Mouse (Mus musculus) 3134 (cell line): ENCODE data around the gene Nt5c3b.
A peak's percentile ranks its signal among the peaks of the same experiment; 100 is the strongest.

Source experiments
- DNase-seq: peaks from one replicate; pipeline ENCODE4 v3.0.0-alpha.2; 2011; ENCODE audit warnings: low spot score; ENCODE audit not compliant: insufficient read length; ENCODE audit errors: extremely low read depth

The Nt5c3b gene

DNA sequence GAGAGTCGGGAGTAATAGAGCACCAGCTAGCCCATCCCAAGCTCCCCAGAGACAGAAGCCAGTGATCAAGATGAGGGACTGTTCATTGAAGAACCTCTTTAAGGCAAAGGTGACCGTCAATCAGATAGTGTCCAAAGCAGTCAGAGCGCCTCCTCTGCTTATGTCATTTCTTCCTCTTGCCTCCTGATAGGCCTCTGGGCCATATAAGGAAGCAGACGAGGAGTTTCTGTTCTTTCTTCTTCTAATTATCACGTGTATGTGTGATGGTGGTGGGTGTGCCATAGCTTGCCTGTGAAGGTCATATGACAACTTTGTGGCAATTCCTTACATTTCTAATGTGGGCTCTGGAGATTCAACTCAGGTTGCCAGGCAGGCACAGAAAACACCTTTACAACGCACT is 40.8 kb downstream of the Nt5c3b start:
- DNase-seq, result no peak

DNA sequence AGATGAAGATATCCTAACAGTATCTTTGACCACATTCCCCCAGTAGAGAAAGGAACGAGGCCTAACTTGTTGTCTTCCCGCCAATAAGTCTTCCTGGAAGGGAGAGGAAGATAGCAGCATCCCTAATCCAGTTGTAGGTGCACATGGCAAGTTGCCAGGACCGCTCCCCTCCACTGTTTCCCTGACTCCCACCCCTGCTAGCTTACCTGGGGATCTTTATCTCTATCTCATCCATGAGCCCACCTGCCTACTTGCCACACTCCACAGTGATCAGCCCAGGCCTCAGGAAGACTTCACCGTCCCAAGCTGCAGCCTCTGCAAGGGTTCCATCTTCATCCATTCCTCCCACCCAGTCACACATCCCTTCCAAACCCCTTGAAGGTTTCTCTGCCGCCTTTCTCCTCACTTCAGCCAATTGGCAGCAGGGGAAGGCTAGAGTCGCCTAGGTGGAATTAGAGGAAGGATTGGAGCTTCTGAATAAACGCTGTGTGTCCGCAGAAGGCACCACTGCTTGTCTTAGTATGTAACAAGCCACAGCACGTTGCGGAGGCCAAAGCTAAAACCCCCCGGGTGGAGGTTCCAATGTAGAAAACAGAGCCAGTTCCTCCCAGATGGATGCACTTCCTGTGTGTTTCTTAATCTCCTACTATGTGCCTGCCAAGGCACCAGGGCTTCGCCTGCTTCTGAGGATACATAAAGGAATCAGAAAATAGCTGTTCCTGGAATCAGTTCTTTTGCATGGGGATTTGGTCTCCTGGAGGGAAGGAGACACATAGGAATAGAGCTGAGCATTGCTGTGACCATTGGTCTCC is 41.7 kb downstream of the Nt5c3b start:
- no peak for DNase-seq

DNA sequence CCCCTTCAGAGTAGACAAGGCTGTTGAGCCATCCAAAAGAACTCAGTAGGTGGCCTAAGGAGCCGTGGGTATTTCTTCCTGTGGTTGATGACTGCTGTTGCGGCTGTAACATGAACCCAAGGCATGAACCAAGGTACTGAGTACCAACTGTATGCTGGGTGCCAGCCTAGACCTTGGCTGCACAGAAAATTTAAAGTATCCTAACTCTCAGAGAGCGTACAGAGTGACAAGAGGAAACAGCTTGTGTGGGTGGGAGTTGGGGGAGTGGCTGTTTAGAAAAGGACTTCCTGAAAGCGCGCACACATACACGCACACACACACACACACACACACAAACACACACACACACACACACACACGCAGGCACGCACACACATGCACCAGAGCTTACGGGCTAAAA is 42.3 kb downstream of the Nt5c3b start:
- DNase-seq, result peak; percentile 52

DNA sequence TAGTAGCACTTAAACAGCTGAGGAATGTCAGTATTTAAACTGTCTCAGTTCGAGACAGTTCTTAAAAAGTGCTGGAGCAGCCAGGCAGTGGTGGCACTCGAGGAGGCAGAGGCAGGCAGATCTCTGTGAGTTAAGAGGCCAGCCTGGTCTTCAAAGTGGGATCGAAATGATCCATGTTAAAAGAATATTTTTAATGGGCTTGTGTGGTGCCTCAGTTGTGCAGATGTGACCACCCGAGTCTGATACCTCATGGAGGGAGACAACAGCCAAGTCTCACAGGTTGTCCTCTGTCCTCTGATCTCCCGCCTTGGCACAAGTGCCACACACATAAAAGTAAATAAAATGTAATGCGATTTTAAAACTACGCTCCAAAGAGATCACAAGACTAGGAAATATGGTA is 43.1 kb downstream of the Nt5c3b start:
- no peak for DNase-seq

DNA sequence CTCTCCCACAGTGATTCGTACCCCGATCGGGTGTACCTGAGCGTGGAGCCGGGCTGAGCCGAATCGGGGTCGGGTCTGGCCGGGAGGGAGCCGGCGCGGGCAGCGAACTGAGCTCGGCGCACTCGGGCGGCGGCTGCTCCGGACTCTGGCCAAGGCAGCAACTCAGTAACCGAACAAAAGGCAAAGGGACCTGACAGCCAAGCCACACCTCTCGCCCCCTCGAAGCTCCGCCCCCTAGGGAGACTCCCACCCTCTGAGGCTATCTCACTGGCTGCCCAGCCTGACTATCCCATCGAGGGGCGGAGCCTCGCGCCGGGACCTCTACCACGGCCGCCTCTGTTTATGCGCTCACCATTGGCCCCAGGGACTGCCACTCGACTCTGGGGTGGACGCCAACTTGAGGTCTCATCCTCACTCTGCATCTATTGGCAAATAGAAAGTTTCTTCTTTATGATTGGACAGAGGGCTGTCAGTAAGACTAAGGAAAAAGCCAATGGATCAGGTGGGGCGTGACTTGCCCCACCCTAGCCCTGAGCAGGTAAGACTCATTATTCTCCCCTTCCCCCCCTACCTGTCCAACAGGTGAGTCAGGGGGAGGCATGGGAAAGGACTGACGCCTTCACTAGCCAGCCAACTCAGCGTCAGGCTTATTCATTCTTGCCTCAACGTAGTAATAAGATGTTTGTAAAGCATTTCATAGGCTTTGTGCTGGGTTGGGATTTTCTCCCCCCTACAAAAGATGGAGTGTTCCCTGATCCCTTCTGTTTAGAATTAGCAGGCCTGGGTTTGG is 43.8 kb downstream of the Nt5c3b start, which contains the start of gene Jup:
Jup (minus strand) TSS at position 164 of the 790 bp plus-strand sequence.
- DNase-seq, result peak; percentile 95

DNA sequence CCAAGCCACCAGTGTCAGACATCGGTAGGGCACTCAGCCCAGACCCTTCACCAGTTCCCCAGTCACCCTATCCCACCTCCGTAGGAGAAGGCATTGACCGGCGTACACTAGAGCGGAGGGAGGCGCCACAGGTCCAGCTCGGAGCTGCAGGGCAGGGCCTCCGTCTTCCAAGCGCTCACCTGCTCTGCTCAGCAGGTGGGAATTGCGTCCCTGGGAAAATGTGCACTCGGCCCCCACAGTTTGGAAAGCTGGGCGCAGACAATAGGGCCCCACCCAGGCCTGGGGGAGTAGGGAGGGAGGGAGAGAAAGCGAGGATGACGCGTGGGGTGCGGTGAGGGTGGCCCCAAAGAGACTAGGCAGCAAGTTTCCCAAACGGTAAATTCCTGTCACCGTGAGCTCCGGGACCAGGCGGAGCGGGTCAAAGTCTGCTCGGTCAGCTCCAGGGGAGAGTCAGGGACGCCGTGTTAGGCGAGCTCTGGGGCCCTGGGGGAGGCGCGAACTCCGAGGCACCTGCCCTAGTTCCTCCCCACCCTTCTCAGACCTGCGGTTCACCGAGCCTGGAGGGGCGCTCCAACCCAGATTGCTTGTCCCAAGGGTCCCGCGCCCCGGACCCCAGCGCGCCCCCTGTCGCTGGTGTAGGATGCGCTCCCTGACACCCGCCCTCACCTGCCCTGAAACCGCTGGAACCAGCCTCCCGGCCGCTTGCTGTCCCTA is 44.6 kb downstream of the Nt5c3b start:
- DNase-seq, result peak; percentile 45

DNA sequence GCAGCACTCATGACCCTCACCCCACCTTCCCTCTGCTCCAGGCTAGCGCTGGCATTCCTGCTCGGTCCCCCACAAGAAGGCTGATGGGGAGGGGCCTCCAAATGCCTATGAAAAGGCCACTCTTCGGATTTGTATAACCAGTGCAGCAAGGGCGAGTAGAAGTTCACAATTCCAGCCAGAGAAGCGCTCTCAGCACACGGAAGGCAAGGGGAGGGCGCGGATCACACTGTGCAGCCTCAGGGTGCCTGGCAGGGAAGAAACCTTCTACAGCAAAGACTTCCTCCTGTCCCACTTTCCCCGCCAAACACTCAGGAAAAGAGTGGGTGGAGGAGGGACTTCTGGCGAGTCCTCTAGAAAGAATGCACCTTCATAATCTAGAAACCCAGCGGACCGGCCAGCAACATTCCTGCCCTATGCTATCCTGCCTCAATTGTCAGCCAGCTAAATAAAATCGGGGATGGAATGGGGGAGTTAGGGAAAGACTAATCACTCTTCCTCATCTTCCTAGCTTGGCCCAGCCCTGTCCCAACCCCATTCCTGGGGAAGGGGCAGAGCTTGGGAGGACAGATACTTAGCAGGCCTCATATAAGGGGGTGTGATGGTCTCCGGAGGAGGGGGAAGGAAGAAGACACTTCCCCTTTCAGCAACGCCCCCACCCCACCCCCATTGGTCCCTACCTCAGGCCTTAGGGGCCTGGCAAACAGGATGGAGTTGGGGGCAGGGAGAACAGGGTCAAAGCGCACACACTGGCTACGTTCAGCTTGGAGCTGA is 45.6 kb downstream of the Nt5c3b start:
- peak; percentile 58 for DNase-seq

DNA sequence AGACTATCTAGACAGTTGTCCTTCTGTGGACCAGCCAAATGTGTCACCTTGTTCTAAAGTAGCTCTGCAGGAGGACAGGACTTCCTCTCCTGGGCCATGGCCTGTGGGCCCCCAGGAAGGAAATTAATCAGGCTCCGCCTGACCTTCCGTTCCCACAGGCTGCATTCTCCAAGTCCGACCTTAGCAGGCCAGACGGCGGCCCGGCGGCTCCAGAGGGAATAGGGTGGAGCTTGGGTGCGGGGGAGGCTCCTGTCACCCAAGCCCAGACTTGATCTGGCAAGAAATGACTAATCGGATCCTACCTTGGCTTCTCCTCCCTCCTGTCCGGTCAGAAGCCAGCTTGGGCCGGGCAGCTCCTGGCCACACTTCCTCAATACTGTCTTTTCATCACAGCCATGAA is 46.4 kb downstream of the Nt5c3b start:
- peak; percentile 88 for DNase-seq

DNA sequence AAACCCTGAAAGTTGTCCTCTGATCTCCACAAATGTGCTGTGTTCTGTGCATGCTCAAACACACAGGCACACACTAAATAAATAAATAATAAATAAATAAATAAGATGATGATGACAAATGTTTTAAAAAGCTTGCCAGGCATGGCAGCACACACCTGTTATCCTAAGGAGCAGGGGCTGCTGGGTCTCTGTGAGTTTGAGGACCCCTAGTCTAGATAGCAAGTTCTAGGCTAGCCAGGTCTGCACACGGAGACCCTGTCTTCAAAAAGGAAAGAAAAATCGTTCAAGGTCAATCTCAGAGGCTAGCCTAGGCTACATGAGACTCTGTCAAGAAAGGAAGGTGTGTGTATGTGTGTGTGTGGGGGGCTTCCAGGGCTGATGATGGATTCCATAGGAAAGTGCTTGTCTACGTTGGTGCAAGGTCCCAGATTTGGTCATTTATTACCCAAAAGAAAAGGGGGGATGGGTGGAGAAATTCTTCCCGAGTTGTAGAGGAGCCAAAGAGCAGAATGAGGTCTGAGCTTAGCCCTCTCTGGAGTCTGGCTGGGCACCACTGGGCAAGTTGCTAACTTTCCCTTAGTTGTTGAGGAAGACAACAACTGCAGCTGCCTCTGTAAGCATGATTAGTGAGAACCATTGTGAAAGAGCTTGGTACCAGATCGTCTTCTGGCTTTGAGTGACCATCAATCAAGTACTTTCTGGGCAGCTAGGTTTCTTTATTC is 47.1 kb downstream of the Nt5c3b start:
- no peak for DNase-seq

DNA sequence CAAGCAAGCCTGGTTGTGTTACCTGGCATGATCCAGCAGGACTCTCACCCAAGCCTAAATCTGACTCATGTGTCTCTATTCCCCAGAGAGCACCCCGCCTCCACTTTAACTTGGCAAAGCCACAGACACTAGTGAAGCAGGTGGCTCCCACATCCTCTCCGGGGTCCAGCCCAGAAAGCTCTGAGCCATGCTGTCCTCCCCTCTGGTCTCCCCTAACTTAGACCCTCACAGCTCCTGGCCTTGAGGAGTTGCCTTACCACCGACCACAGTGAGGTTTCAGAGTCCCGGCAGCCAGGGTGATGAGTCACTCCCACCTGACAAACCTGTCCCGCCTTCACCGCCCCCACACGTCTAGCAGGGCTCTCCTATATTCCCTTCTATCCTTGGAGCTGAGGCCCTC is 47.9 kb downstream of the Nt5c3b start:
- DNase-seq, result peak; percentile 73

DNA sequence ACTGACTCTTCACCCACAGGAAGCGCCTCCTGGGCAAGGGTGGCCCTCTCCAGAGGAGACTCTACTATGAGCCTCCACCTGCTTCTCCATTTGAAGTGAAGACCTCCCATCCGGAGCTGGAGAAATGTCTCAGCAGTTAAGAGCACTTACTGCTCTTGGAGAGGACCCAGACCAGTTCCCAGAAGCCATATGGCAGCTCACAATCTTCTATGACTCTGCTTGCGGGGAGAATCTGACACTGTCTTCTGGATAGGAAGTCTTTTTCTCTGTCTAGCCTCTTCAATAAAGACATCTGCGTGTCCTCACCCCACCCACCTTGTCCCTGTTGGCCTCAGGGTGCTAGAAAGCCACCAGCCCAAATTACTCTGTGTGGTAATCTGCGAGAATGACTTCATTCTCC is 48.6 kb downstream of the Nt5c3b start:
- DNase-seq, result no peak

DNA sequence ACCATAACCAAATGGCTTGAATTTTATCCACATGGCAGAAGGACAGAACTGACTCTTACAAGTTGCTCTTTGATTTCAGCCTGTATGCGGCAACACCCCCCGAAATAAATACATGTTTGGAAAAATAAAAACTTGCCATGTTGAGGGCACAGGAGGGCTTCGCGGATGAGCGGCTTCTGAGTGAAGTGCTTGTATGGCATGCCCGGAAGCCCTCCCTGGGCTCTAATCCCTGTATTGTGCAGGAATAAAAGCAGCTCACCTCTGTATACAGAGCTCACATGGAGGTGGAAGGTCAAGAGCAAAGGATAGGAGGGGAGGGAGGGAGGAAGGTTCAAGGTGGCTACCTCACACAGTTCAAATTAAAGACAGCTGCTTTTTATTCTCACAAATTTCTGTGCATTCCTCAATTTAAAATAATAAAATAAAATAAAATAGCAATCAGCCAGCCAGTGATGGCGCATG is 49.7 kb downstream of the Nt5c3b start:
- no peak for DNase-seq

DNA sequence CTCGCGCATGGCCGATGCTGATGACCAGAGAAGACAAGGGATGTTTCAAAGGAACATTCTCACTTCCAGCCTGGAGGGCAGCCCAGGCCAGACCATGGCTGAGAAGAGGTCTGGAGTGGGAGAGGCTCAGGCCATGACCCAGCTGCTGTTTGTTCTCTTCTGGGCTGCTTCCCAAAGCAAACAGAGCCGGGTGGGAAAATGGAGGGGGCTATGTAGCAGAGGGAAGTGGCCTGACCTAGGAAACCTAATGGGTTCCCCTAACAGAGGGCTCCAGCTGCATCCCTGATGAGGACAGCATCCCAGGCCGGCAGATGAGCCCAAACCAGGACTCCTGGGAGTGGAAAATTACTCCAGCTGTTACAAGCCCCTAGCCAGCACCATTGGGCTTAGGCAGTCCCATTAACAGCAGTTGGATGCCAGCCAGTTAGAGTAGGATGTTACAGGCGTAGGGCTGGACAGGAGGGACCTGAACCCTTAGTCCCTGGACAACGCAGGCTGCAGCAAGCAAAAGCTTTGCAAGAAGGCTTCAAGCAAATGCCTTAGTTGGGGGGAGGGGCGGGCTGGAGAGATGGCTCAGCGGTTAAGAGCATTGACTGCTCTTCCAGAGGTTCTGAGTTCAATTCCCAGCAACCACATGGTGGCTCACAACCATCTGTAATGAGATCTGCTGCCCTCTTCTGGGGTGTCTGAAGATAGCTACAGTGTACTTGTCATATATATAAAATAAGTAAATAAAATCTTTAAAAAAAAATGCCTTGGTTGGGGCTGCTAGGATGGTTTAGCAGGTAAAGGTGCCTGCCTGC is 50.3 kb downstream of the Nt5c3b start:
- peak; percentile 38 for DNase-seq

DNA sequence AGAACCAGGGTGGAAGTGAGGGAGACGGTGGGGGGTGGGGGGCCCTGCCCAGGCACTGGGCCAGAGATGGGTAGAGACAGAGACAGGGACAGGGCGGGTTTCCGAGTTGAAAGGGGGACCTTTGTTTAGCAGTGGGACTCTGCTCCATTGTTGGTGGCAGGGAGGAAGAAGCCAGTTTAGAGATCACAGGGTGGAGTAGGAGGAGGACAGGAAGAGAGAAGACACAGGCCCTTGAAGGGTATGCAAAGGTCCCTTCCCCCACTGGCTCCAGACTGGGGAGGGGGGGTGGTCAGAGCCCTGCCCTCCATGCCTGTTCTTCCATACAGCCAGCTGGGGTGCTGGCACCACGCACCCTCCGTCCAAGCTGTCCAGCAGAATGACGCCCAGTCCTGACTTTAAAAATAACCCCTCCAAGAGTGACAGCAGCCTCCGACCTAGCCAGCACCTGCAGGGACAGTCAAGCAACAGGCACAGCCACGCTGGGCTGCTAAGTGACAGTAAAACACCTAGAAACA is 51.6 kb downstream of the Nt5c3b start:
- DNase-seq, result no peak

DNA sequence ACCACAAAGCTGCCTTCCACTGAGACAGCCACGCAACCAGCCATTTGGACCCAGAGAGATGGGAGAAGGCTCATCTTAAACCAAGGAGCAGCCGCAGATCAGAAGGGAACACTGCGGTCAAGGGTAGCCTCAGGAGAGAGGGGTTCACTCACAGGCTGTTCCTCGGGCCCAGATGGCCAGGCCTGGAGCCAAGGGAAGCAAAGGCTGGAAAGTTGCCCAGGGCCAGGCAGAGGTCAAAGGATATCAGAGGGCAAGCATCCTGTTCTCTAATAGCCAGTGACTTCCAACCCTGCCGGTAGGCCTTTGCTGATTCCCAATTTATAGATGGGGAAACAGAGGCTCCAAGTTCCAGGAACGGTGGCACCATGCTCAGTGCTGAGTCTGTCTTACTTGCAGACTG is 53.0 kb downstream of the Nt5c3b start:
- no peak for DNase-seq

DNA sequence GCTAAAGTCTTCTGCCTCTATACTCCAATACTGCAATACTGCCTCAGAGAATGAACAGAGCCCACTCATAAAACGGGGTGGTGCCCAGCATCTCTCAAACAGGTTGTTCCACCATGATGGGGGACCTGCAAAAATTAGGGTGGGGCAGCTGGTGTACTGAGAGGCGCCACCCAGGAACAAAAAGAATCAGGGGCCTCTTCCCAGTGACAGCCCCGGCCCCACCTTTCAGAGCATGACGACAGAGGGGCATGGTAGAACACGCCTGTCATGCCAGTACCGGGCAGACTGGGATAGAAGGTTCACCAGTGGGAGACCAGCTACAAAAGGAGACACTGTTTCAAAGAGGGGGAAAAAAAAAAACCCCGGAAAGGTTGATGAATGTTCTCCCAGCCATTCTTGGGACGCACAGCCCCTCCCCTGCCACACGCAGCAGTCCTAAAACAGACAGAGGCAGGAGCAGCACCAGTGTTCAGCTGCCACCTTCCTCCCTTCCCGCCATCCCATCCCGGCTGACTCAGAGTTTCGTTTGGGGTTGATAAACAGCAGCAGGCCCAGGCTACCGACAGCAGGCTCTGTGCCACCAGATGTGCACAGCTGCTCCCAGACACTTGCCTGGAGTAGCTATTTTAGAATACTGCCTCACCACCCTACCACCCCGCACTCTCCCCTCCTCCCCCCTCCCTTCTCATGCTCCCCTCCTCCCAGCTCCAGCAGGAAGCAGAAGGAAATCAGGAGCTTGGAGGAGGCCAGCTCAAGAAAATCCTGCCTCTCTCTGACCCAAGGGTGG is 53.8 kb downstream of the Nt5c3b start:
- peak; percentile 46 for DNase-seq

DNA sequence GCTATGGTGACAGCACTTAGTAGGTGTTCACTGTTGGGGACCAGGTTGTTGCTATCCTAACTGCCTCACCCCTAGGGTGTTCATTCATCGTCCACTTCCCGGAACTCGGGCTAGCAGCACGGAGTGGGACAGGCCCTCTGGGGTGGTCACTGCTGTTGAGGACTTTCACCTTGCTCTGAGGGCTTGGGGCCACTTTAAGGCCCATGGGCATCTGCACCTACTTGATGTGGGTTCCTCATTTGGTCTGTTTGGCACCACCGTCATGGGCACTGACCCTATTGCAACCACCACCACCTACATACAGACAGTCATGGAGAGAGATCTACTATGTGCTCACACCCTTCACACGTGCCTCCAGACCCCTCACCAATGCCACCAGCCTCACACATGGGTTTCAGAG is 54.5 kb downstream of the Nt5c3b start:
- no peak for DNase-seq

DNA sequence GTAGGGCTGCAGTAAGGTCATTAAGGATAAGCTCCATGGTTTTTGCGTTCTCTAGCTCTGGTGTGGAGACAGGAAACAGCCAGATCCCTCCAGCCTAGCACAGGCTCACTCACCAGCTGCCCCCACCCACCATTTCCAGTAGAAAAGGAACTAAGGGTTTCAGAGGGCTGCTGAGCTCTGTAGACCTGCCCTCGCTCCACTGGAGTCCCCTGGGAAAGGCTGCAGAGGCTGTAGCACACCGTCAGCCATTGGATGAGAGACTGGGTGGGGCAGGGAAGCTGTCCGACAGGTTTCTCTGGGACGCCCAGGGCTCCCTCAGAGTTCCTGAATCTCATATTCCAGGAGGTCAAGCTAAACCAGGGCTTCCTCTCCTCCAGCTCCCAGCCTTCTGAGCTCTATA is 55.0 kb downstream of the Nt5c3b start:
- DNase-seq, result no peak
